Mouse (Mus musculus): ENCODE measurements around the gene Sptbn1.

- TF ChIP-seq CTCF (IDR thresholded peaks at IDR 0.05; ENCODE audit: low read depth) (no peak), EP300 (IDR thresholded peaks at IDR 0.05; ENCODE audit: low read depth) (no peak)
These were observed 96.3 kb downstream of the Sptbn1 start for GRCm38 (mm10) chr11:30171586-30172178.

All from heart, postnatal 0 days (tissue).